Mouse (Mus musculus): Measurements from ENCODE around the gene Cd63. TPM values are rescaled to one million over a fixed set of nuclear protein-coding genes. Genes with fewer than 3 reads are reported as not detected.

Cd63 gene
- total and polyA plus RNA-seq, 3 experiments = not detected

DNA sequence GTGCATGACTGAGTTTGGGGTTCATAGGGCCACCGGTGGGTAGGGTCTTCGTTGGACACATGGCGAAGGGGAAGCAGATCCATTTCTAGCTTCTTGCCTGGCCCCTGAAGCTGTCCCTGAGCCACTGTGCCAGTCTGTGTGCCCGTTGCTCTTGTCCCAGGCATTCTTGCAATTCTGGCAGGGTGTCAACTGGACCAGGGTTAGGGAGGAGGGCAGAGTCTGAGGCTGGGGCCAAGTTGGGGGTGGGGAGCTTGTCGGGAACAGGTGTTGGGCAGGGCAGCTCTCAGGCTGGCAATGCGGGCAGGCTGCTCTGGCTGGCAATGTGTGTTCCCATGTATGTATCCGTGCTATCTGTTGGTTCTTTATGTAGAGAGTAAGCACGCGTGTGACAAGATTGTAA lies 37.7 kb downstream of the Cd63 start:
- H3K27me3 ChIP-seq (replicated peaks) = peaks cover 48% of the 10 kb centered on the region
- H3K36me3 ChIP-seq (replicated peaks in 1 of 2; ENCODE audit: control insufficient read depth in 1 of 2, insufficient read depth in 1 of 2, low read length in 1 of 2) = no peaks in the 10 kb centered on the region
- H3K27ac ChIP-seq (ENCODE audit: insufficient read depth, low read depth) = no peak overlapping the region
- H3K9ac ChIP-seq (ENCODE audit: insufficient read depth, low read depth) = no peak overlapping the region
- no peak overlapping the region for H3K4me3 ChIP-seq (replicated peaks in 1 of 3; ENCODE audit: low read depth in 2 of 3, low read length in 2 of 3, poor library complexity in 1 of 3)
- H3K79me2 ChIP-seq (replicated peaks; ENCODE audit: control insufficient read depth, extremely low read depth, insufficient read depth, poor library complexity, severe bottlenecking) = no peaks in the 10 kb centered on the region
- in situ Hi-C loops (cut with MboI; ENCODE audit: low pct_ligation_motif_present, low pct_unique_long_range_greater_than_20kb, low sequenced_read_pairs) (no loop called here), dilution Hi-C loops (cut with MboI; ENCODE audit: extremely low pct_ligation_motif_present, extremely low pct_unique_long_range_greater_than_20kb, low sequenced_read_pairs) (no loop called here)
- no peak for TF ChIP-seq CTCF (conservative IDR thresholded peaks at IDR 0.05 in 1 of 2, IDR thresholded peaks at IDR 0.05 in 1 of 2; ENCODE audit: low read depth in 2 of 2, low read length in 2 of 2)
- no peak for TF ChIP-seq JUND (conservative IDR thresholded peaks at IDR 0.05; ENCODE audit: low read depth, low read length)
- no peak for TF ChIP-seq JUN (IDR thresholded peaks at IDR 0.05; ENCODE audit: insufficient read depth, low read depth, low read length)
- TF ChIP-seq IRF4 (IDR thresholded peaks at IDR 0.05; ENCODE audit: low read depth, low read length) = no peak
- TF ChIP-seq ZC3H11A (IDR thresholded peaks at IDR 0.05; ENCODE audit: low read depth, low read length) = no peak
- TF ChIP-seq EP300 (IDR thresholded peaks at IDR 0.05; ENCODE audit: low read length) = no peak
- TF ChIP-seq RAD21 (IDR thresholded peaks at IDR 0.05; ENCODE audit: low read depth, low read length) = no peak
- TF ChIP-seq CHD1 (IDR thresholded peaks at IDR 0.05; ENCODE audit: low read depth, low read length) = no peak
- TF ChIP-seq KAT2A (IDR thresholded peaks at IDR 0.05; ENCODE audit: insufficient replicate concordance, low read length) = no peak
- no peak for TF ChIP-seq TBP (conservative IDR thresholded peaks at IDR 0.05; ENCODE audit: low read depth, low read length)
- TF ChIP-seq NRF1 (IDR thresholded peaks at IDR 0.05; ENCODE audit: low read depth, low read length) = no peak
- no peak for TF ChIP-seq MAX (IDR thresholded peaks at IDR 0.05; ENCODE audit: low read length)
- no peak for TF ChIP-seq USF1 (IDR thresholded peaks at IDR 0.05; ENCODE audit: low read depth, low read length)
- no peak for TF ChIP-seq POLR2A (IDR thresholded peaks at IDR 0.05; ENCODE audit: low read depth, low read length)
- no peak for TF ChIP-seq E2F4 (IDR thresholded peaks at IDR 0.05; ENCODE audit: insufficient replicate concordance, low read depth, low read length)
- TF ChIP-seq ETS1 (conservative IDR thresholded peaks at IDR 0.05; ENCODE audit: low read depth, low read length) = no peak
- TF ChIP-seq USF2 (conservative IDR thresholded peaks at IDR 0.05; ENCODE audit: low read depth, low read length) = no peak
- no peak for TF ChIP-seq MYC (IDR thresholded peaks at IDR 0.05; ENCODE audit: low read depth, low read length)
- no peak for TF ChIP-seq ZNF384 (IDR thresholded peaks at IDR 0.05; ENCODE audit: low read depth, low read length)
- no peaks in the 10 kb centered on the region for H3K9me3 ChIP-seq (replicated peaks; ENCODE audit: low read length)
- no peak overlapping the region for H3K4me2 ChIP-seq (ENCODE audit: insufficient read depth, low read depth, poor library complexity, severe bottlenecking)
- DNase-seq (ENCODE audit: extremely low read depth) = no peak
- peaks cover 0 to 4% of the 10 kb centered on the region in 2 experiments; a peak in 2 of 4 replicates for H3K4me1 ChIP-seq (ENCODE audit: control insufficient read depth in 1 of 2, insufficient read depth in 2 of 2)

GRCm38 (mm10) chr10:128938974-128939373 lies 38.2 kb downstream of the Cd63 start:
- peaks cover 0 to 4% of the 10 kb centered on the region in 2 experiments; a peak in 2 of 4 replicates for H3K4me1 ChIP-seq (ENCODE audit: control insufficient read depth in 1 of 2, insufficient read depth in 2 of 2)
- in situ Hi-C loops (cut with MboI; ENCODE audit: low pct_ligation_motif_present, low pct_unique_long_range_greater_than_20kb, low sequenced_read_pairs) = no loop called here
- H3K9me3 ChIP-seq (replicated peaks; ENCODE audit: low read length) = no peaks in the 10 kb centered on the region
- no peak overlapping the region for H3K4me2 ChIP-seq (ENCODE audit: insufficient read depth, low read depth, poor library complexity, severe bottlenecking)
- no peak overlapping the region for H3K9ac ChIP-seq (ENCODE audit: insufficient read depth, low read depth)
- DNase-seq (ENCODE audit: extremely low read depth) = no peak
- TF ChIP-seq NRF1 (IDR thresholded peaks at IDR 0.05; ENCODE audit: low read depth, low read length) = no peak
- no peak for TF ChIP-seq MAX (IDR thresholded peaks at IDR 0.05; ENCODE audit: low read length)
- TF ChIP-seq ZKSCAN1 (IDR thresholded peaks at IDR 0.05; ENCODE audit: borderline replicate concordance, low read depth, low read length) = no peak
- no peak for TF ChIP-seq MYC (IDR thresholded peaks at IDR 0.05; ENCODE audit: low read depth, low read length)
- TF ChIP-seq KAT2A (IDR thresholded peaks at IDR 0.05; ENCODE audit: insufficient replicate concordance, low read length) = no peak
- no peak for TF ChIP-seq SMC3 (IDR thresholded peaks at IDR 0.05; ENCODE audit: low read depth, low read length)
- TF ChIP-seq RCOR1 (conservative IDR thresholded peaks at IDR 0.05; ENCODE audit: low read depth, low read length) = no peak
- TF ChIP-seq ZC3H11A (IDR thresholded peaks at IDR 0.05; ENCODE audit: low read depth, low read length) = no peak
- no peak for TF ChIP-seq ZMIZ1 (IDR thresholded peaks at IDR 0.05; ENCODE audit: low read depth, low read length)
- no peak for TF ChIP-seq POLR2AphosphoS2 (IDR thresholded peaks at IDR 0.05; ENCODE audit: low read depth, low read length)
- TF ChIP-seq GABPA (IDR thresholded peaks at IDR 0.05; ENCODE audit: insufficient replicate concordance, low read depth, low read length) = no peak
- TF ChIP-seq E2F4 (IDR thresholded peaks at IDR 0.05; ENCODE audit: insufficient replicate concordance, low read depth, low read length) = no peak
- TF ChIP-seq EP300 (IDR thresholded peaks at IDR 0.05; ENCODE audit: low read length) = no peak
- no peak for TF ChIP-seq RAD21 (IDR thresholded peaks at IDR 0.05; ENCODE audit: low read depth, low read length)
- no peak for TF ChIP-seq MAFK (IDR thresholded peaks at IDR 0.05; ENCODE audit: insufficient replicate concordance, low read length)
- TF ChIP-seq JUN (IDR thresholded peaks at IDR 0.05; ENCODE audit: insufficient read depth, low read depth, low read length) = no peak
- TF ChIP-seq ZNF384 (IDR thresholded peaks at IDR 0.05; ENCODE audit: low read depth, low read length) = no peak
- dilution Hi-C loops (cut with MboI; ENCODE audit: extremely low pct_ligation_motif_present, extremely low pct_unique_long_range_greater_than_20kb, low sequenced_read_pairs) = no loop called here
- H3K79me2 ChIP-seq (replicated peaks; ENCODE audit: control insufficient read depth, extremely low read depth, insufficient read depth, poor library complexity, severe bottlenecking) = no peaks in the 10 kb centered on the region
- H3K4me3 ChIP-seq (replicated peaks in 1 of 3; ENCODE audit: low read depth in 2 of 3, low read length in 2 of 3, poor library complexity in 1 of 3) = no peak overlapping the region
- no peak overlapping the region for H3K27ac ChIP-seq (ENCODE audit: insufficient read depth, low read depth)
- H3K27me3 ChIP-seq (replicated peaks) = peaks cover 49% of the 10 kb centered on the region
- no peaks in the 10 kb centered on the region for H3K36me3 ChIP-seq (replicated peaks in 1 of 2; ENCODE audit: control insufficient read depth in 1 of 2, insufficient read depth in 1 of 2, low read length in 1 of 2)
